Mouse (Mus musculus) megakaryocyte, embryonic 14.5 days (primary cell): ENCODE data around the gene Mia2.

Source experiments
- FLI1 ChIP-seq: IDR thresholded peaks from 2 replicates; pipeline ENCODE4 v1.6.1; 2012; ENCODE audit warnings: low read length, inconsistent platforms, mixed read lengths
- GATA1 ChIP-seq: IDR thresholded peaks from 3 replicates; pipeline ENCODE4 v1.6.1; 2012; ENCODE audit warnings: mixed read lengths, low read length, inconsistent platforms, borderline replicate concordance

- TF ChIP-seq GATA1 (no peak), FLI1 (no peak)
Observed at GRCm38 (mm10) chr12:59056222-59056621, 39.4 kb upstream of the Mia2 start.
